Mouse (Mus musculus) thymus, adult 2 months (tissue): Measurements from ENCODE around the gene Ropn1l.

ENCODE experiments used
- CTCF ChIP-seq: fragments of 200-500 bp; IDR thresholded peaks from 2 replicates; pipeline ENCODE4 v1.5.1; 2012; ENCODE audit warnings: mild to moderate bottlenecking, control low read depth, low read length, moderate library complexity, borderline replicate concordance; ENCODE audit not compliant: control insufficient read depth, poor library complexity, insufficient read depth; ENCODE audit errors: extremely low read depth
- POLR2A ChIP-seq: fragments of 200-500 bp; IDR thresholded peaks from 2 replicates; pipeline ENCODE4 v1.6.1; 2012; ENCODE audit warnings: mild to moderate bottlenecking, low read length, control low read depth, moderate library complexity; ENCODE audit not compliant: control insufficient read depth, poor library complexity, insufficient read depth; ENCODE audit errors: extremely low read depth

- TF ChIP-seq POLR2A: no peak
- TF ChIP-seq CTCF: no peak
Measured at GRCm38 (mm10) chr15:31502996-31503395, 49.5 kb upstream of the Ropn1l start.
